Mouse (Mus musculus) thymus, postnatal 10 days (tissue): ENCODE measurements around the gene Cntn1.

ENCODE experiments used
- DNase-seq, 2 experiments: peaks; one replicate each; pipeline ENCODE4 v3.0.0; 2021; ENCODE audit warnings: low spot score in 2 of 2

The Cntn1 gene

DNA sequence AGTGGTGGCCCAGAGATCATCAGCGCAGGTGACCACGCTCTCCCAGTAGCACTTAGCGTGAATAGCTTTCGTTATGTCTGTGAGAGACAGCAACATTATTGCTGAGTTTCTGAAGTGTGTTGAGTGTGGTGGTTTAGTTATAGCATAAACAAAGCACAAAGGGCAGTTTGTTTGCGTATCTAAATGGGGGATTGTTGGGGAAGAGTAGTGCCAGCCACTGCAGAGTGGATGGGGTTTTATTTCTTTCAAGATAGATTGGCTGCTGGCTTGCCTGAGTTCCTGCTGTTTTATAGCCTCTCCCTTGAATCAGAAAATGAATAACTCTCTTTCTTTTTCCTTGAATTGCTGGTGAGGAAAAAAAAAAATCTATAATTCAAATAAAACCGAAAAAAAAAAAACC, 86.1 kb downstream of the Cntn1 start:
- no peak for DNase-seq

DNA sequence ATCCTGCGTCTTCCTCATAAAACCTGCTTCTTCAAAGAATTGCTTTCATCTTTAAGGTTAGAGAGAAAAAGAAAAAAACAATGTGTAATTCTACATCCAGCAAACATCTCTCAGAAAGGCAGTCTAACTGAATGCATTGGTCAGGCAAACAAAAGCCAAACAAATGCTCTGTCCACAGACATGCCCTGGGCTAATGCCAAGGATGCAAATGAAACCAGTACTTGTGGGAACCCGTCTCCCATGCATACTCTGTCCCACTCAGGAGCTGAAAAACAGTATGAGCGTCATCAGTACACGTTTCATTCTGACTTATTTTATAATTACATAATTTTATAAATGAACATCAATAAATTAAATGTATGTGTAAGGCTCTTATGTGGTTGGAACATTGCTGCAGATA, 91.0 kb downstream of the Cntn1 start:
- DNase-seq: no peak

GRCm38 (mm10) chr15:92154921-92155320, 104.0 kb downstream of the Cntn1 start:
- no peak for DNase-seq

GRCm38 (mm10) chr15:92160855-92161162, 109.8 kb downstream of the Cntn1 start:
- no peak for DNase-seq

DNA sequence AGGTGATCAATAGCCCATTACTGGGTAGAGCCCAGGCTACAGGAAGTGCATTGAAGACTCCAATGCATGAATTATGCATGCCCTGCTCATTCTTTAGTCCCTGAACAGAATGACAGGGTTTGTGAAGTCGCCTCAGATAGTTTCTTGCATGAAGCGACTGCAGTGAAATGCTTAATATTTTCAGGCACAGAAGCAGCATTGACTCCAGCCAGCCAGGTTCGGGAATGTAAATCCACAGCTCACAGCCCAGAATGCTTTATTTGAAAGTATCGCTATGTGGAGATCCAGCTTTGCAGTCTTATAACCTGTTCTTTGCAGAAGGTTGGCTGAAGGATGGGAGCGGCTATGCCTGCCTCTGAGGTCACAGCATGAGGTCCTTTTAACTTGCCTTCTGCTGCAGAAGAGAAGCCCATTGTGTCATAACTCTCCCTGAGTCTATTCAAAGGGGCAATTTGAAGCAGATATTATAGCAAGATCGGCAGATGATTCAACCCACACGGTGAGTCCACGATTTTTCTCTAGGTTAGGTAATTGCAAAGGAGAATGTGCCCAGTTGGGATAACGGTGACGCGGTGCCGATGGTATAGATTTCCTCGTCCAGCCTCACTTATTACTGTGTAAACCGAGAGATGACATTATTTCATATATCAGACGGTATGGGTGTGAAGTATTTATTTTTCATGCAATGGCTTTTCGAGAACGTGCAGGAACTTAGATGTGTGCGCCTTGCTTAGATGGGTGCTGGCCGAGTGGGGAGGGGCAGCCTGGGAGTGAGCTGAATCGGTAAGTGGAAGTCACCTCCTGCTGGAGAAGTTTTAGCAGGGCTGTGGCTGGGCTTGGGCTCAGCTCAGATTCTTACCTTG, 110.4 kb downstream of the Cntn1 start:
- no peak for DNase-seq

- DNase-seq: no peak
Measured at GRCm38 (mm10) chr15:92162835-92163234, 111.9 kb downstream of the Cntn1 start.

DNA sequence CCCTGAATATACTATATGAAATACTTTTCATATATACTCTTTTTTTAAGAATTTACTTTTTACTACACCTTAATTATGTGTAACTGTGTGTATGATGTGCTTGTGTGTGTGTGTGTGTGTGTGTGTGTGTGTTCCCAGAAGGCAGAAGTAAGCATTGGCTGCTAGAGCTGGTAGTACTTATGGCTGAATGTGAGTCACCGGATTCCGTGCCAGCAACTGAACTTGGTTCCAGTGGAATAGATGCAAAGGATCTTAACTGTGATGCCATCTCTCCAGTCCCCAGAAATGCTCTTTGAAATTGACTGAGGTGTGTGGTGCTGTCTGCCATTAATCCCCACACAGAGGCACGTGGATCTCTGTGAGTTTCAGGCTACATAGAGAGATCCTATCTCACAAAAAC, 113.2 kb downstream of the Cntn1 start:
- DNase-seq: no peak

GRCm38 (mm10) chr15:92166266-92166665, 115.3 kb downstream of the Cntn1 start:
- DNase-seq: no peak

- no peak for DNase-seq
Measured at GRCm38 (mm10) chr15:92175739-92176138, 124.8 kb downstream of the Cntn1 start.

DNA sequence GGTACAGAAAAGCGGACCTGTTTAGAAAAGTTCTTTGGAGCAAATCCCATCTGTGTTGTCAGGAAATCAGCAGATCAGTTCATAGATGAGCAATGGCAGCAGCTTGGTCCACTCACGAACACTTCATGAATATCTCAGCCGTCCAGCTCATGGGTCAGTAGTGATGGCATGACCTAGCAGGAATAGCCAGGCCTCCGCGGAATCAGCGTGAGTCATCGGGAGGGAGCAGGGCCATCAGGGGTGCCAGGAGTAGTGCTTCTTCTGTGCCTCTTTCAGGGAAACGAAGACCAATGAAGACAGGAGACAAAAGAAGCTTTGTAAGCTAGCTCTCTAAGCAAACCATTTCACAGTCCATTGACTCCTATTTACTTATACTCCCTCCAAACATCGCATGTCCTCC, 126.4 kb downstream of the Cntn1 start:
- DNase-seq: no peak

DNA sequence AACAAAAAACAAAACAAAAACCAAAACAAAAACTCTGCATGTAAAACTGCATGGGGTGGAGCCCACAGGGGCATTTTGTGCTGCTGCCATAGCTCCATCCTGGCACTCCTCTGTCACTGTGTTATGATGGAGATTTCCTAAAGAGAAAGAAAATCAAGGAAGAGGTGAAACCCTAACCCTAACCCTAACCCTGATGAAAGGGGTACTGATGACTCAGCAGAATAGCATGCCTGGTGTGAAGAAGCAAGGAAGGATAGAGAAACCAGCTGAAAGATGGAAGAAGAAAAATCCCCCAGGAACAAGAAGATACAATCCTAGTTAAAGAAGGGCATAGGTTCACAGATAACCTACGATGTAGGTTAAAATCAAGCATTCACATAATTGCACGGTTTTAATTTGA, 134.5 kb downstream of the Cntn1 start:
- no peak for DNase-seq

- no peak for DNase-seq
Measured at GRCm38 (mm10) chr15:92190000-92190399, 139.0 kb downstream of the Cntn1 start.

DNA sequence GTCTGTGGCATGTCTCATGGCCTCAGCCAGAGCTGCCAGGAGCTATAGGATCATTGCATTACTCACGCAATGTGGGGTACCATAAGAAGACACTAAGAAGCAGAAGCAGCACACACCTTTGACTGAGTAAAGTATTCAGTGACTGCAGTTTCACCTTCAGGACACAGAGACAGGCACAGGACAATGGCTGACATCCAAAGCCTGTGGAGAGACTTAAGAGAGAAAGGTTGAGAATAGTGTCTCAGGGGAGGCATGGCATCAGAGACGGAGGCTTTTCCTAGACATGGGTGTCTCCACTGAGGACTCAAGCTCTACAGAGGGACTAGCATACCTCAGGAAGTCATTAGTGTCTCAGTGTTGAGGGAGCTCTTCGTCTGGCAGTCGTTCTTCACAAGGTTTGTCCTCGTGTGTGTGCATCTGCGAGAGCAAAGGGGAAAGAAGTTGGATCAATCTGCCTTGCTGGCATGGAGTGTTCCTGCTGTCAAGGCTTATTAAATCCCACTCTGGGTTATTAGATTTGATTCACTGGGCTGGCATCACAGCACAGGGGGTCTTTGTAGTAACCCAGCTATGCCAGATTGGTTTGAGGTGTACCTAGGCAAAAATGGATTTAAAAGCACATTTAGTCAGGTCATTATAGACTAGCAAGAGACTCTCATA, 149.5 kb downstream of the Cntn1 start:
- DNase-seq: no peak

DNA sequence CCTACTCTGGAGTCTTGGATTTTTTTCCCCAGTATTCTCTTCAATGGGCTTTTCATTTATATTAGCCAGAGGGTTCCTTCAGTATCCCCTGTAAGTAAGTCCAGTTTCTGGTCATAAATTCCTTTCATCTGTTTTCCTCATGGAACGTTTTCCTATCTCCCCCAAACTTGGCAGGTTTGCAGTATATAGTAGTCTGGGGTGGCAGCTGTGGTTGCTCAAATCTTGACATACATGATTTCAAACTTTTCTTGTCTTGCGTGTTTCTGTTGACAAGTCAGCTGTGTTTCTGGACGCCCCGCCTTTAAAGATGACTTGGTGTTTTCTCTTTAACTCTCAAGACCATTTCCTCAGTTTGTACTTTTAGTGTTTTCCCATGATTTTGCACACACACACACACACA, 155.7 kb downstream of the Cntn1 start:
- DNase-seq: no peak

GRCm38 (mm10) chr15:92209778-92210177, 158.8 kb downstream of the Cntn1 start:
- no peak for DNase-seq

- no peak for DNase-seq
Measured at GRCm38 (mm10) chr15:92210486-92211235, 159.7 kb downstream of the Cntn1 start.

DNA sequence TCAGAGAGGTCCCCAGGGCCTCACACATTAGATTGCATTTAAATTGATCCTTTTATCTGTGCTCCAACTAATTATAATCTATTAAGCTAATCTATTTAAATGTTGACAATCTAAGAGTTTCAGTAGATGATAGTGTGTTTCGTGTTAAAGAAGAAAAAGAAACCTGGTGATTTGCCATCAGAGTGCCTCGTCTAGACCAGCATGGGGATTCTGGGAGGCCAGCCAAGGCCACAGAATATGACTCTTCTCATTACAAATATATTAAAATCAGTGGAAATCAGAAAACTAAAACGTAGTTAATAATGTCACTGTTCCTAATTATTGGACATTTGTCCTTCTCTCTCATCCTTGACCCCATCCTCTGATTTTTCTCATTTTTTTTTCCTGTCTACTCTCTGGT, 164.9 kb downstream of the Cntn1 start:
- DNase-seq: no peak

- no peak for DNase-seq
Measured at GRCm38 (mm10) chr15:92221446-92221845, 170.5 kb downstream of the Cntn1 start.

DNA sequence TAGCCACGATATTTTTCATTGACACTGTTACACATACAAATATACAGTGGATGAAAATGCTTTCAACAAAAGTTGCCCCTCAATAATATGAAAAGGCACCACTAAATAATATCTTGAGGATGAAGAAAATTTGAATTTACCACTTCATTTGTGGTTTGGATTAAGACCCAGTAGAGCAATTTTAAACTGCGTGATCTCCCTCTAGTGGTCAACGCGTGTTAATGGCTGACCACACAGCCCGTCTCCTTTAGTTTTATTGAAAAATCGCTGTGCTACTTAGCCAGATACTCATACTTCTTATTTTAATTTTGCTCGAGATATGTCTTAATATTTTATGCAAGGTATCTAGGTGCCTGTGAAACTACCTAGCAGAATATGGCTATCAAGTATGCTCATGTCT, 180.4 kb downstream of the Cntn1 start:
- no peak for DNase-seq

GRCm38 (mm10) chr15:92235836-92236235, 184.9 kb downstream of the Cntn1 start:
- no peak for DNase-seq

DNA sequence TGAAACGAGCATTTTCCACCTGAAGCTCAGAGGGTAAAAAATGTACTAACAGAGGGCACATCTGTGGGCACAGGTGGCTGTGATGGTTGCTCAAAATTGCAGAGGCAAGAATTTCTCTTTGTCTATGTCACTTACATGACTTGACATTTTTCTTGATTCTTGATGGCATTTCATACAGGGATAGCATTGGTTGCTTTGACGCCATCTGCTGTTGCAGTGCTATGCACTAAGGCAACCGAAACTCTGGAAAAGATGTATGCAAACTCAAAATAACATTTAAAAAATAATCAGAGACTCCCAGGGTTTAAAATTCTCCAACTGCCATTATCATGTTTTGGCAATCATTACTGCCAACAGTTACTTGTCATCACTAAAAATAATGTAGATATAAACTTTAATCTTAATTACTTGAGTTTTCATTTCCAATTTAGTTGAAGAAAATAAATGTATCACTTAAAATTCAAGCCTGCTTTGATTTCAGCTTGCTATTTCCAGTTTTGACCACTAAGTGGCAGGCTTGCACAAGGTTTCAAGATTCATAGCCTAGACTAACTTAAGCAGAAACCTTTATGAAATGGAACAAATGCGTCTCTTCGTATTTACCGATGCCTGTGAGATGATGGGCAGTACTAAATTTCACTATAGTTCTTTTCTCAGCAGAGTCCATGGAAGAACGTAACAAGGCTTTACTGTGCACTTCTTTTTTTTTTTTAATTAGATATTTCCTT, 214.2 kb downstream of the Cntn1 start:
- DNase-seq: peak in 1 of 2 experiments; percentile 9

- no peak for DNase-seq
Measured at GRCm38 (mm10) chr15:92268341-92268740, 217.4 kb downstream of the Cntn1 start.
